Mouse (Mus musculus): ENCODE measurements around the gene Cdc42.
A peak's percentile ranks its signal among the peaks of the same experiment; 100 is the strongest.

Cdc42 gene

DNA sequence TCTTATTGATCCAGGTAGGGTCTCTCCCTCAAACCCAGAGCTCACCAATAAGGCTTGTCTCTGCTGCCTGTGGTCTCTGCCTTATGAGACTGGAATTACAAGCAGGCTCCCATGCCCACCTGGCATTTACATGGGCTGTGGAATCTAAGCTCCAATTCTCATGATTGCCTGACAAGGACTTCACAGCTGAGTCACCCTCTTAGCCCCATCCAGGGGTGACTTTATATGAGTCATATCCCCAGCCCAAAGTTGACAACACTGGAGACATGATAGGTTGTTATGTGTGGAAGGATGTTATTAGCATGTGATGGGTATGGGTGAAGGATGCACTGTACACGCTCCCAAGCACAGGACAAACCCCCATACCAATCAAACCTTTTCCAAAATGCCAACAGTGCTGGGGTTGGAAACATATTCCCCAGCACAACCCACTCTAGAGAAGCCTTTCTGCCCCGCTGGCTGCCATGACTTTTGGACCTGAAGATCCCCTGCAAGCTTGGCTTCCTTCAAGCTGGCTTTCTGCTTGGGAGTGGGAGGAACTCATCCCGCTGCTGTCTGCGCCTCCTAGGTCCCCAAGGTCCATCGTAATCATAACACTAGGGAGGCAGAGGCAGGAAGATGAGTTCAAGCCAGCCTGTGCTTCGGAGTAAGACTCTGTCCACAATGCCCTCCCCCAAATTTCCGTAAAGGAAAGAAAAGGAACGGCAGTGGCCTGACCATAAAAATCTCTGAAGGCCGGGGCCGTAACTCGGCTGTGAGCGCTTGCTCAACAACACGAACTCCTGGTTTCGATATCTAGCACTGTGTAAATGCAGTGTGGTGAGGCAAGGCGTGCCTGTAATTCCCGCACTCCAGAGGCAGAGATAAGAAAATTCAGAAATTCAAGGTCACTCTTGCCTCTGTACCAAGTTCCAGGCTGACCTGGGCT is 14.3 kb upstream of the Cdc42 start:
- no peak for DNase-seq (ENCODE audit: low spot score)

DNA sequence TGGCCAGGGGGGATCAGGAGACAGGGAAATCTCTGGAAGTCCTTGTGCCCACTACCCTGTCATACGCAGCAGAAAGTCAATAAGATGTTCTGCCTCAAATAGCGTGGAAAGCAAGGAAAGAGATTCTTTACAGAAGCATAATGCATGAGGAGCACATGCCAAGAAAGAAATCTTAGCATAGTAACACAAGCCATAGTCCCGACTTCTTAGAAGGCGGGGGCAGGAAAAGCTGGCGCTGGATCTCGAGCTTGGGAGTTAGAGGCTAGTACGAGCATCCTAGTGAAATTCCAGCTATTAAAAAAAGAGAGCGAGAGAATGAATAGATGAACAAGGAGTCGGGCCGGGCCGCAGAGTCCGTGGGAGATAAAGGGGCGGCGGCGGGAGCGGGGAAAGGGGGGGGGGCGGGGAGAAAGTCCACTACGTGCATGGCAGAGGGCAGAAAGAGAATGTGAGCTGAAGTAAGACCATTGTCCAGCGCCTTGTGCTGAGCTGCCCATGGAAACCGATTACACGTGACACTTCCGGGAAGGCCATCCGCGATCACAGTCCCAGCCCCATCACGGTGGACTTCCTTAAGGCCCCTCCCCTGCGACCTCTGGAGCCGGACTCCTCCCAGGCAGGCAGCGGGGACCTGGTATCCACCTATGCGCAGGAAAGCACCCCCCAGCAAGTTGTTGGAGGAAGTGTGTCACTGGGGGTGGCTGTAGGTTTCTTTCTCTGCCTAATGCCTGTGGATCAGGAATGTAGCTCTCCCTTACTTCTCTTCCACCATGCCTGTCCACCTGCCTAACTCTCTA is 12.6 kb upstream of the Cdc42 start:
- DNase-seq (ENCODE audit: low spot score): peak; percentile 51

DNA sequence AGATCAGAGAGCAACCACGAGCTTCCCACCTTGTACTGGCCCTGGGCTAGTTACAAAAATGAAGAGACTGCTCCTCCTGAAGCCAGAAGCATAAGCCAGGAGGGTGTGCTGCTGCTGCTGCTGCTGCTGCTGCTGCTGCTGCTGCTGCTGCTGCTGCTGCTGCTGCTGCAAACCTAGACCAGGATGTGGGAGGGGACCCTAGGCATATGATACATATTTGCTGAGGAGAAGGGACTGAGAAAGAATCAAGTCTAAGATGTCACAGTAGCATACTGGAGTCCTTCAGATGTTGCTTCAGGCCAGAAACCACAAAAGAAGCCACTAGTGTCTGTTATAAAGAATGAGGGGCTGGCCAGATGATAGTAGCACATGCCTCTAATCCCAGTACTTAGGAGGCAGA is 10.7 kb upstream of the Cdc42 start:
- no peak for DNase-seq (ENCODE audit: low spot score)

DNA sequence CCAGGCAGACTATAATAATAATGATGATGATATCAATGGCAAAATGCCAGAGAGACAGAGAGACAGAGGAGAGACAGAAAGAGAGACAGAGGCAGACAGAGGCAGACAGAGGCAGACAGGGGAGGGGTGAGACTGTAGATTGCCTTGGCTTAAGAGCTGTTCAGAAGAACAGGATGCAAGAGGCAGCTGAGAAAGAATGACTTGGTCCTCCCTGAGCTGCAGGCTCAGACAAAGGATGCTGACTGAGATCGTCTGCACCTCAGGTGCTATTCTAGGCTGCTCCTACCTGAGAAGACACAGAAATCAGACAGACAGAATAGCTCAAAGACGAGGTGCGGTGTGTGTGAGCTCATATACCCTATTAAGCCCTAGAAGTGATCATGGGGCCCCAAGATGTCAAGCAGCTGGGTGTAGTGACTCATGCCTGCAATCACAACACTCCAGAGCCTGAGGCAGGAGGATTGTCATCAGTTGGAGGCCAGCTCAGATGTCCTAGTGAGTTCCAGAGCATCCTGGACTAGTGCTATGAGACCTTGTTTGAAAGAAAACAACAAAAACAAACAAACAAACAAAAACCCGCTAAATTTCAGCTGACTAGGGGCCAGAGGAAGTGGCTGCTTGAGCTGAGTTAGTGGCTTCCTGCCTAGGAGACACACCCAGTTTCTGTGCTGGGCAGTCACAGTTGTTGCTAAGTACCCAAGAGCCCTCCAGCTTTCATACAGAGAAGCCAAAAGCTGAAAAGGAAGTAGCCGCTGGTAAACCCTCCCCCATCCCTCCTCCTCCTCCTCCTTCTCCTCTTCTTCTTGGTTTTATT is 10.0 kb upstream of the Cdc42 start:
- DNase-seq (ENCODE audit: low spot score): peak; percentile 45

DNA sequence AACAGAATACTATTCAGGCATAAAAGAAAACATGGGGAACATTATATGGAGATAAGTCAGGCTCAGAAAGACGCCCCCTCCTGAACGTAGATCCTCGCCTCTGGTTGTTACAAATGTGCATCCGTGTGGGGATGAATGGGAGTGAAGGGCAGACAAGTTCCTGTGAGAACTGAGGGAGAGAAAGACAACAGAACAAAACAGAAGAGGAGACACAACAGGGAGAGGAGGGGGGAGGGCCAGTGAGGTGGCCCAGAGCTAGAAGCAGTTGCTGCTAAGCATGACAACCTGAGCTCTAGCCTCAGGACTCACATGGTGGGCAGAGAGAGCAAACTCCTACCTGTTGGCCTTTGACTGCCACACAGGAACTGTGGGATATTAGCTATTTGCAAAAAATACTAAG is 8.6 kb upstream of the Cdc42 start:
- no peak for DNase-seq (ENCODE audit: low spot score)

DNA sequence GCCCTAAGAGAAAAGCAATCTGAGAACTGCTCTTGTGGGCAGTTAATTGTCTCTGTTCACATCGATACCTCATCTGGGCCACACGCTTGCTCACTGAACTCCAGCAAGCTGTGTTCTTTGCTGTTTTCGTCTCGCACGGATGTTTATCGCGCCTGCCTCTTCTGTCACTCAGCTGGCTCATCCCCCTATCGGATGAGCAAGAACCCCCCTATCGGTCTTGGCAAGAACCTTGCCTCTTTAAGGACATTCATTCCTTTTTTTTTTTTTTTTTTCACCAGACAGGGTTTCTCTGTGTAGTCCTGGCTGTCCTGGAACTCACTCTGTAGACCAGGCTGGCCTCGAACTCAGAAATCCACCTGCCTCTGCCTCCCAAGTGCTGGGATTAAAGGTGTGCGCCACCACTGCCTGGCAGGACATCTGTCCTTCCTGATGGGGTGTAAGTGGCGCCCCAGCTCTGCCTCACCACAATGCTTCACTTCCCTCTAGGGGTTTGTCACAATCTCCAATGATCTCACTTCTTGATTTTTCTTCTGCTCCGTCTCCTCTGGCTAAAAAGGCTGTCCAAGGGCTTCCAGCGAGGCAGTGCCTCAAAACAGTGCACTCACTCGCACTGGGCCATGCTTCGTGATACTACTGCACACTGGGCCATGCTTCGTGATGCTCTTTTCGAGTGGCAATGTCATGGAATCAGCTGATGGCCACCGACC is 8.0 kb upstream of the Cdc42 start:
- DNase-seq (ENCODE audit: low spot score): no peak

DNA sequence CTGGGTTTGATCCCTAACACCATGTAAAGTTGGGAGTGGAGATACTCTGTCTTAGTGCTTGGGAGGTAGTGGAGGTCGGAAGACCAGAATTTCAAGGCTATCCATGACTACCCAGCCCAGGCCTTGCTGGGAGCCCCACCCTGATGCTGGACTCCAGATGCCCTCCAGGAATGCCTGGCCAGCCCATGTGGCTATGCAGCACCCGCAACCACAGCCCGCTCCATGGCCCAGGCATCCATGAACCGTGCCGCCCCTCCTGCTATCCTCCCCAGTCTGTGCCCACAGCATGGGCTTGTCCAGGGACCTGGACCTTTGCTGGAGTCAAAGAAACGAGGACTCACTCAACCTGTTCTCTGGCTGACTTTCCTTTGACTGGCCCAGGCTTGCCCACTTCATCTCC is 7.3 kb upstream of the Cdc42 start:
- DNase-seq (ENCODE audit: low spot score): peak; percentile 38

DNA sequence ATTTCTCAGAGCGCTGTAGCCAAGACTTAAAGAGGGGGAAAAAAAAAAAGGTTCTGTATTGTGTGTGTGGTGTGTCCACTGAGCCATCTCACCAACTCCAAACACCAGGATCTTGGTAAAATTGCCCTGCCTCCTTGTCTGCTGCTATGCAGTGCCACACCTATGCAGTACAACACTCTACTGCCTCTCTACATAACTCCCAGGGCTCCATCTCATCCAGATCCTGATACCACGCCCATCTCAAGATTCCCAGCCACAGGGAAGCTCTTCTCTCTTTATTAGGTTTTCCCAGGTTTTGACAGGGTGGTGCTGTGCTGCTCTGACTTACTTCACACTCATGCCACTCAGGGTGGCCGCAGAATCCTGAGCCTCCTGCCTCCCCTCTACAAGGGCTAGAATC is 3.5 kb upstream of the Cdc42 start:
- no peak for DNase-seq (ENCODE audit: low spot score)

DNA sequence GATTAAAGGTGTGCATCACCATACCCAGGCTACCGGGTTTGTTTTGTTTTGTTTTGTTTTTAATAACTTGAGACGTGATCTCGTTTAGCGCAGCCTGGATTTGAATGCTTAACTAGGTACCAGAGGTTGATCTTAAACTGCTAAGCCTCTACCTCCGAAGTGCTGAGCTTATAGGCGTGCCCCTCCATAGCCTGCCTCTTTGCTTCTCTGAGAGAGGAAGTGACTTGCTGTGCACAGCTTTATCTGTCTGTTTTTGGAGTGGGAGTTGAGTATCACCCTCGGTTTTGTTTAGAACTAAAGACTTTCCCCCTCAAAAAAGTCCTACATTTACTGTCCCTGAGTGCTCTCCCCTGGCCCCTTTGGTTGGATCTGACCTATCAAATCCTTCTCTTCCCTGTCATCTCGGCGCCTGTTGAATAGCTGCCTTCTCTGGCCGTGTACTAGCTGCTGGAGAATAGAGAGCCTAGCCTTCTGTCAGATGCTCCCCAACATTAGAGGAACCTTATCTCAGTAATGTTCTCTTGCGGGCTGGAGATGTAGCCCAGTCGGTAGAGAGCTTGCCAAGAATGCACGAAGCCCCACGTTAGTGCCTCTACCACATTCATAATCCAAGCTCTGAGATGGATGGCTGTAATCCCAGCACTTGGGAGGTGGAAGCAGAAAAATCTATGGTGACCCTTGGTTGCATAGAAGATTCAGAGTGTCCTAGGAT is 927 bp upstream of the Cdc42 start:
- no peak for DNase-seq (ENCODE audit: low spot score)

DNA sequence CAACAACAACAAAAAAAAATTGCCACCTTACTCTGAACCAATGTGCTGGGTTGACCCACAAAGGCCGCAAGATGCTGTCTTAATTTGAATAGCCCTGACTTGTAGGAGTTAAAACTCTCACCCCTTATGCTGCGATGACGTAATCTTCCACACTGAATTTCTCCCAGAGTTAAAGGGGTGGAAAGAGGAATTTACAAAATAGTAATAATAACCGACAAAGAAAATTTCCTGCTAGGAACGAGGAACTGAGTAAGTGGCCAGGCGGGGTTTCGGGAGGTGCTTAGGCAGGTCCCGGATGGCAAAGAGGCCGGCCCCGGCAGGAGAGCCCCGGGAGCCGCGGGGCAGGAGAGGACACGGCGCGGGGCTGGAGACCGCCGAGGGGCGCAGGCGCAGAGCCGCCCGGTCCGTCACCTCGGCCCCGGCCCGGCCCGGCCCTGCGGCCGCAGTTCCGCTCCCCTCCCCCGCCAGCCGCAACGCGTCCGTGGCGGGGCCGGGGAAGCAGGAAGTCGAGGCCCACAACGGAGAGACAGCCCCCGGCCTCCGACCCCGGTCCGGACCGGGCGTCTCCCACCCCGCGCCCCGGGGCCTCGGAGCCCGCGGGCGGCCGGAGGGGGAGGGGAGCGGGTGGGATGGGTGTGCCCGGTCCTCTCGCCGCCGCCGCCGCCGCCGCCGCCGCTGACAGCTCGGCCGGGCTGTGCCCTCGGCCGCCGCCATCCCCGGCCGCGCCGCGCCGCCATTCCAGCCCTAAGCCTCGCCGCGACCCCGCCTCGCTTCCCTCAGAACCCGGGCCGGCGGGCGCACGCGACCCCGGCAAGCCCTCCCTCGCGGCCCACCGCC is 628 bp downstream of the Cdc42 start:
- peak; percentile 65 for DNase-seq (ENCODE audit: low spot score)

DNA sequence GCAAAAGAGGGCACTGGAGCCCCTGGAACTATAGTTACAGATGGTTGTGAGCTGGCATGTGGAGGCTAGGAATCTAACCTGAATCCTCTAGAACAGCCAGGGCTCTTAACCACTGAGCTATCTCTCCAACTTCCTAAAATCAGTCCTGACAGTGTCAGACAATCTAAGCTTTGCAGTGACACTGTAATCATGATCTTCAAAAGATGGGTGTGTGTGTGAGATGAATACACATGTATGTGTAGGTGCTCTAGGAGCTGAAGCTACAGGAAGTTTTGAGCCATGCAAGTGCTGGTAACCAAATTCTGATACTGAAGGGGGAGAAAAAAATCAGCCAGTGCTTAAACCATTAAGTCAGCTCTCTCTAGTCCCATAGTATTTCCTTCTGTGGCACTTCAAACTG is 6.9 kb downstream of the Cdc42 start:
- no peak for DNase-seq (ENCODE audit: low spot score)

DNA sequence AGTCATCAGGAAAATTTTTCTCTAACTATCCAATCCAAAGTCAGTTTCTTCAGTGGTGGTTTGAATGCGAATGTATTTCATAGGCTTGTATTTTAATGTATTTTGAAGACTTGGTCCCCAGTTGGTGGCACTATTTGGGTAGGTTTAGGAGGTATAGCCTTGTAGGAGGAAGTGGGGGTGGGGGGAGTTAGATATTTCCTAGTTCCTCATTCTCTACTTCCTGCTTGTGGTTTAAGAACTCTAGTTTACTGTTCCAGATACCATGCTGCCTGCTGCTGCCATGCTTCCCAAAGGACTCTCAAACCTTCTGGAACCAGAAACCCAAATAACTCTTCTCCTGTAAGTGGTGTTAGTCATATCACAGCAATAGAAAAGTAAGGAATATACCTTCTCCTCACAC is 11.7 kb downstream of the Cdc42 start:
- no peak for DNase-seq (ENCODE audit: low spot score)

DNA sequence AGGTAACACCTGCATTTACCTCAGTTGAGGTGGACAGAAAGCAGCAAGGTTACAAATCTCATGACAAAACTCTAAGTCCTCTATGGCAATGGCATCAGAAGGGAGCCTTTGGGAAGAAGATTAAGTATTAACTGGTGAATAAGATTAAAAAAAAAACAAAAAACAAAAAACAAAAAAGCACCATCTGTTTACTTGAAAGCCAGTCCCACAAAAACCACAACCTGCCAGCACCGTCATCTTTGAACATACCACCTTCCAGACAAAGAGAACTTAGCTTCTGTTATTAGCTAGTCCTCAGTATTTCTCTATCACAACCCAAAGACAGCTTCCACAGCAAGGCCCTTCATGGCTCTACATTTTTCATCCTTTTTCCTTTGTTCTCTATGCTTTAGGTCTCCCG is 12.4 kb downstream of the Cdc42 start:
- DNase-seq (ENCODE audit: low spot score): no peak

DNA sequence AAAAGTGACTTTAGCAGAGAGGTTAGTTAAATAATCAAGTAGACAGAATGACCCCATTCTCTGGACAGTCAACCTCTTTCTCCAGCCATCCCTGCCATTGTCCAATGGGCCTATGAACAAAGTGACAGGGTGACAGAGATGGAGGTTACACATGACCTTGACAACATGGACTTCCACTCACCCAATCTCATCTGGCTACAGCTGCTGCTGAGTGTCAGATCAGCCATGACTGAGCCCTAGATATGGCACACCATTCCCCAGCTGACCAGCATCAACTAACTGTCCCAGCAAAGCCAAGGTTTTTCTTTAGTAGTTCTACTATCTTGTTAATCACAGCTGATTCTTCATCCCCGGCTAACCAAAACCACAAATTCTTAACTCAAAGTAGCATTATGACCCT is 14.7 kb downstream of the Cdc42 start:
- DNase-seq (ENCODE audit: low spot score): no peak

DNA sequence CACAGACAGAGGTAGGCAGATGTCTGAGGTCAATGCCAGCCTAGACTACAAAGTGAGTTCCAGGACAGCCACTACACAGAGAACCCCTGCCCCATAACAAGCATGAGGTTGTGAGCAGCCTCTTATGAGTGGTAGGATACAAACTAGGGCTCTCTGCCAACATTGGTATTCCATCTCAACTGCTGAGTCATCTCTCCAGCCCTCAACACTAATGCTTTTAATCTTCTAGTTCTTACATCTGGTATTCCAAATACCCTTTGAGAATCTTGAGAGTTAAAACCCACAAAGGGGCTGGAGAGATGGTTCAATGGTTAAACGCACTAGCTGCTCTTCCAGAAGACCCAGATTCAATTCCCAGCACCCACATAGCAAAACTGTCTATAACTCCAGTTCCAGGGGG is 18.1 kb downstream of the Cdc42 start:
- DNase-seq (ENCODE audit: low spot score): no peak

DNA sequence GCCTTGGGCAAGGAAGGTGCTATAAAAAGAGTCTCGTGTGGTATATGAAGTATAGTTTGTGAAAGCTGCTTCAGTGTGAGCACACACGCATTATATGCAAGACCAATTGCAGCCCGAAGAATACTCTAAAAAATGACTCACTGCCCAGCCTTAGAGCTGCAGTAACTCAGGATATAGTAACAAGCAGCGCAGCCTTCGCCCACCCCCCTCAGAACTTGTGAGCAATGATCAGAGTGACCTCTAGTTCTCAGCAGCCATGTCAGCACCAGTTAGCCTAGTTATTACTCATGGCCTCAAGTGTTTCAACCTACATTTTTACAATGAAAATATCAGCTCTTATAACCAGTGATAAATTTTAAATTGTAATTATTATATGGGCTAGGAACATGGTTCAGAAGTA is 21.1 kb downstream of the Cdc42 start:
- DNase-seq (ENCODE audit: low spot score): no peak

DNA sequence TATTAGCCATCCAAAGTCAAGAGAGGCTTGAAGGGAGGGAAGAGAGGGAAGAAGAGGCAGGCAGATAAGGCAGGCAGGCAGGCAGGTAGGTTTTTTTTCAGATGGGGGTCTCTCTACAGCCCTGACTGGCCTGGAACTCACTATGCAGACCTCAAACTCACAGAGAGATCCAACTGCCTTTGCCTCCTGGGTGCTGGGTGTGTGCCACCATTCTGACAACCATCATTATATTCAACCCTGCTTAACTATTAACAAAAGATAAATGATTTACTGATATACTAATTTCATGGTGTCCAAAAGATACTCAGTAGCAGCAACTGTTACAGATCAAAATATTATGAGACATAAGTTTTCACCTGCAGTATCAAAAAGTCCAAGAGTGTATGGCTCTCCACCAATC is 25.5 kb downstream of the Cdc42 start:
- no peak for DNase-seq (ENCODE audit: low spot score)

DNA sequence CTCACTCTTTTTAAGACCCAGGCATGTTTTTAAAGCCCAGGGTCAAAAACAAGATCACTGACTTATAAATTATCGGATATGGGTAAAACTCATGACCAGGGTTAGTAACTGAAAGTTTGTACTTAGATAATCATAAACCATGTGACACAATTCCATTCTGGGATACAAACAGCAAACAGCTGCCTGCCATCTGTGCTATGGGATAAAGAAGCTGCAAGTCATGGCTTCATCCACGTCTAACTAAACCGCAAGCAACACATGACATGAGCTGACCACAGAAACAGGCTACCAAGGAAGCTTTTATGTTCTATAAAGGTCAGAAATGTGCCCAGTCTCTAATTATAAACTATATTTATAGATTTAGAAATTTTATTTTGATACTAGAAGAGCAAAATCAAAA is 31.0 kb downstream of the Cdc42 start:
- no peak for DNase-seq (ENCODE audit: low spot score)

DNA sequence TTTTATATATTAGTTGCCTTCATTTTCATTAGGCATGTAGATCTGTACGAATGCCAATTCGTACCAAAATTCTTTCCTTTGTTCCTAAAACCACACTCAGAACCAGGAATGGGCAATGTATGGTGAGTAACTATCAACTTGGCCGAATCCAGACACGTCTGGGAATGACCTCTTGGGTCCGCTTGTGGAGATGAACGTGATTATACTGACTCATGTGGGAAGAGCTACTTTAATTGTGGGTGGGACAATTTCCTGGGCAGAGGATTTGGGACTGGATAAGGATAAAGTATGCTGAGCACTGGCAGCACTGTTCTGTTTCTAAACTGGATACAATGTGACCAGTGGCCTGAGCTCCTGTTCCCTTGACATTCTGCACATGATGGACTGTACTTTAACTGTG is 32.6 kb downstream of the Cdc42 start:
- no peak for DNase-seq (ENCODE audit: low spot score)

DNA sequence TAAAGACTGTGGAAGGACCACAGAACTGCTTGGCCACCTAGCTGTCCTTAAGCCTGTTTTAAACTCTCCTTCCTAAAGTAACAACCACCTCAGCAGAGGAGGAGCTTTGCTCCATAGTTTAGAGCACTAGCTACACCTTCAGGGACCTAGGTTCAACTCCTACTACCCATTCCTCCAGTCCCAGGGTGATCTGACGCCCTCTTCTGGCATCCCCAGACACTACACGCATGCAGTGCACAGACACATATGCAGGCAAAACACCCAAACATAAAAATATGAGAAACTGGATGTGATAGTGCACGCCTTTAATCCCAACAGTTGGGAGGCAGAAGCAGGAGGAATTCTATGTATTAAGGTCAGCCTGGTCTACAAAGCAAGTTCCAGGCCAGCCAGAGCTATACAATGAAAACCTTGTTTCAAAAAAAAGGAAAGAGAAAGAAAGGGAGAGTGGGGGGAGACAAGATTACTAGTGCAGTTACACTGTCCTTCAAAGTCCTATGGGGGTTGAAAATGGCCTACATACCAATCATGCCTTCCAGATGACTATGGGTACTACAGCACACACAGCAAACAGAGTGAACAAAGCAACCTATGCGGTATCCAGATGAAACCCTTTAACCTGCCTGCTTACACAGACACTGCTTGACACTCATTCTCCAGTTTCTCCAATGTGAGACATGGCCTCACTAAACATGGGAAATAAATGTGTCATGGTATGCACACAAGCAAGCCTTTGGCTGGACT is 41.3 kb downstream of the Cdc42 start:
- no peak for DNase-seq (ENCODE audit: low spot score)

Data from urinary bladder, postnatal 14 days (tissue).